Mouse (Mus musculus) MEL (cell line): Measurements from ENCODE around the gene Acin1. TPM values are rescaled to one million over a fixed set of nuclear protein-coding genes. Genes with fewer than 3 reads are reported as not detected.
A peak's percentile ranks its signal among the peaks of the same experiment; 100 is the strongest.

Experiments
- DNase-seq: peaks from one replicate; pipeline ENCODE4 v3.0.0; 2011; ENCODE audit warnings: low read depth, low spot score
- H3K27ac ChIP-seq: 2 replicates; pipeline ENCODE4 v1.5.1; 2012; ENCODE audit warnings: low read depth, mild to moderate bottlenecking, control low read depth, low read length, moderate library complexity; ENCODE audit not compliant: control insufficient read depth
- H3K27me3 ChIP-seq, 2 experiments: fragments of 150-350 bp in 1 of 2; sonication (generic) in 1 of 2; 2 replicates each; pipeline ENCODE4 v1.6.1; 2012; ENCODE audit warnings: low read length in 2 of 2, mild to moderate bottlenecking in 2 of 2, improper control_type of control experiment in 1 of 2, moderate library complexity in 1 of 2; ENCODE audit not compliant: insufficient read depth in 2 of 2, control insufficient read depth in 1 of 2
- H3K36me3 ChIP-seq, 2 experiments: 2 replicates each; pipeline ENCODE4 v1.6.1; 2012 to 2014; ENCODE audit warnings: low read length in 2 of 2, improper control_type of control experiment in 1 of 2, inconsistent platforms in 1 of 2, mild to moderate bottlenecking in 1 of 2; ENCODE audit not compliant: insufficient read depth in 2 of 2, control insufficient read depth in 1 of 2
- H3K4me1 ChIP-seq, 2 experiments: fragments of 150-350 bp in 1 of 2; sonication (generic) in 1 of 2; 2 replicates each; pipeline ENCODE4 v1.6.1; 2012; ENCODE audit warnings: low read length in 2 of 2, improper control_type of control experiment in 1 of 2, mild to moderate bottlenecking in 1 of 2; ENCODE audit not compliant: insufficient read depth in 2 of 2, control insufficient read depth in 1 of 2
- H3K4me3 ChIP-seq, 2 experiments: fragments of 150-350 bp in 1 of 2; sonication (generic) in 1 of 2; 2 replicates each; pipeline ENCODE4 v1.5.1; 2012; ENCODE audit warnings: low read depth in 2 of 2, low read length in 2 of 2, mild to moderate bottlenecking in 2 of 2, moderate library complexity in 2 of 2, control low read depth in 1 of 2, improper control_type of control experiment in 1 of 2; ENCODE audit not compliant: control insufficient read depth in 1 of 2, insufficient read depth in 1 of 2
- H3K79me2 ChIP-seq: 2 replicates; pipeline ENCODE4 v1.6.1; 2012; ENCODE audit warnings: mild to moderate bottlenecking, low read length, moderate library complexity; ENCODE audit not compliant: control insufficient read depth, poor library complexity, insufficient read depth
- H3K9ac ChIP-seq: 2 replicates; pipeline ENCODE4 v1.6.1; 2012; ENCODE audit warnings: low read depth, mild to moderate bottlenecking, control low read depth, low read length, moderate library complexity; ENCODE audit not compliant: control insufficient read depth, poor library complexity, severe bottlenecking
- H3K9me3 ChIP-seq: fragments of 150-350 bp; sonication (generic); replicated peaks from 2 replicates; pipeline ENCODE4 v1.6.1; 2012; ENCODE audit warnings: mild to moderate bottlenecking, low read length, improper control_type of control experiment, moderate library complexity; ENCODE audit not compliant: insufficient read depth
- CHD2 ChIP-seq: IDR thresholded peaks from 2 replicates; pipeline ENCODE4 v1.6.1; 2011; ENCODE audit warnings: low read length, improper control_type of control experiment
- CTCF ChIP-seq, 3 experiments: IDR thresholded peaks in 2 of 3; conservative IDR thresholded peaks in 1 of 3; 2 replicates each; pipeline ENCODE4 v1.5.1; 2011 to 2012; ENCODE audit warnings: low read length in 3 of 3, low read depth in 2 of 3, mild to moderate bottlenecking in 2 of 3, improper control_type of control experiment in 1 of 3, inconsistent platforms in 1 of 3, mixed read lengths in 1 of 3, moderate library complexity in 1 of 3; ENCODE audit not compliant: control insufficient read depth in 1 of 3, insufficient read depth in 1 of 3, poor library complexity in 1 of 3, severe bottlenecking in 1 of 3
- ELF1 ChIP-seq: IDR thresholded peaks from 2 replicates; pipeline ENCODE4 v1.6.1; 2014; ENCODE audit warnings: low read depth, mild to moderate bottlenecking, inconsistent platforms, low read length, improper control_type of control experiment, moderate library complexity
- EP300 ChIP-seq, 2 experiments: IDR thresholded peaks; 2 replicates each; pipeline ENCODE4 v1.6.1; 2011; ENCODE audit warnings: improper control_type of control experiment in 2 of 2, low read length in 2 of 2, low read depth in 1 of 2, mild to moderate bottlenecking in 1 of 2
- ETS1 ChIP-seq: IDR thresholded peaks from 2 replicates; pipeline ENCODE4 v1.6.1; 2012; ENCODE audit warnings: low read depth, mild to moderate bottlenecking, inconsistent platforms, low read length, improper control_type of control experiment, moderate library complexity
- HCFC1 ChIP-seq: IDR thresholded peaks from 2 replicates; pipeline ENCODE4 v1.6.1; 2012; ENCODE audit warnings: low read depth, mild to moderate bottlenecking, inconsistent platforms, low read length, improper control_type of control experiment, moderate library complexity
- JUND ChIP-seq: IDR thresholded peaks from 2 replicates; pipeline ENCODE4 v1.6.1; 2011; ENCODE audit warnings: low read depth, mild to moderate bottlenecking, improper control_type of control experiment, low read length
- KAT2A ChIP-seq: conservative IDR thresholded peaks from 2 replicates; pipeline ENCODE4 v1.6.1; 2012; ENCODE audit warnings: low read depth, low read length, improper control_type of control experiment, inconsistent platforms
- MAFK ChIP-seq: IDR thresholded peaks from 2 replicates; pipeline ENCODE4 v1.6.1; 2011; ENCODE audit warnings: low read depth, mild to moderate bottlenecking, low read length, improper control_type of control experiment, borderline replicate concordance
- MAX ChIP-seq: IDR thresholded peaks from 2 replicates; pipeline ENCODE4 v1.6.1; 2011; ENCODE audit warnings: low read length, improper control_type of control experiment
- MAZ ChIP-seq: IDR thresholded peaks from 2 replicates; pipeline ENCODE4 v1.6.1; 2012; ENCODE audit warnings: low read depth, mild to moderate bottlenecking, inconsistent platforms, low read length, improper control_type of control experiment
- MXI1 ChIP-seq: IDR thresholded peaks from 2 replicates; pipeline ENCODE4 v1.6.1; 2011; ENCODE audit warnings: mild to moderate bottlenecking, low read depth, low read length, improper control_type of control experiment
- MYC ChIP-seq: IDR thresholded peaks from 2 replicates; pipeline ENCODE4 v1.6.1; 2011; ENCODE audit warnings: low read depth, mild to moderate bottlenecking, low read length, improper control_type of control experiment, moderate library complexity
- POLR2A ChIP-seq, 2 experiments: IDR thresholded peaks; 2 replicates each; pipeline ENCODE4 v1.6.1; 2011 to 2012; ENCODE audit warnings: low read length in 2 of 2, mild to moderate bottlenecking in 2 of 2, control low read depth in 1 of 2, improper control_type of control experiment in 1 of 2, low read depth in 1 of 2, moderate library complexity in 1 of 2; ENCODE audit not compliant: control insufficient read depth in 1 of 2, insufficient read depth in 1 of 2, poor library complexity in 1 of 2
- POLR2AphosphoS2 ChIP-seq: IDR thresholded peaks from 2 replicates; pipeline ENCODE4 v1.6.1; 2011; ENCODE audit warnings: low read length, improper control_type of control experiment
- POLR2AphosphoS5 ChIP-seq: IDR thresholded peaks from 2 replicates; pipeline ENCODE4 v1.6.1; 2012; ENCODE audit warnings: low read depth, borderline replicate concordance, mild to moderate bottlenecking, inconsistent platforms, low read length, moderate library complexity, mixed read lengths
- RCOR1 ChIP-seq: IDR thresholded peaks from 2 replicates; pipeline ENCODE4 v1.6.1; 2012; ENCODE audit warnings: low read depth, mild to moderate bottlenecking, inconsistent platforms, low read length, improper control_type of control experiment
- SIN3A ChIP-seq: IDR thresholded peaks from 2 replicates; pipeline ENCODE4 v1.6.1; 2012; ENCODE audit warnings: low read length, improper control_type of control experiment, inconsistent platforms
- TBP ChIP-seq: IDR thresholded peaks from 2 replicates; pipeline ENCODE4 v1.8.0; 2011; ENCODE audit warnings: low read depth, low read length, improper control_type of control experiment
- TCF12 ChIP-seq: IDR thresholded peaks from 2 replicates; pipeline ENCODE4 v1.6.1; 2014; ENCODE audit warnings: low read depth, mild to moderate bottlenecking, inconsistent platforms, low read length, improper control_type of control experiment, moderate library complexity
- USF1 ChIP-seq: IDR thresholded peaks from 2 replicates; pipeline ENCODE4 v1.6.1; 2014; ENCODE audit warnings: low read depth, mild to moderate bottlenecking, inconsistent platforms, low read length, improper control_type of control experiment, moderate library complexity
- ZMIZ1 ChIP-seq: IDR thresholded peaks from 2 replicates; pipeline ENCODE4 v1.6.1; 2012; ENCODE audit warnings: low read depth, mild to moderate bottlenecking, inconsistent platforms, low read length, improper control_type of control experiment, moderate library complexity
- ZNF384 ChIP-seq: IDR thresholded peaks from 2 replicates; pipeline ENCODE4 v1.6.1; 2012; ENCODE audit warnings: low read depth, mild to moderate bottlenecking, inconsistent platforms, low read length, improper control_type of control experiment
- polyA plus RNA-seq, 2 experiments: library from polyadenylated mRNA; stranded (reverse) in 1 of 2; unstranded in 1 of 2; fragments of >175 nt in 1 of 2; fragments of >200 nt in 1 of 2; gene quantifications; 2 replicates each; pipeline versions ENCODE4 v1.2.1 to v1.2.4; 2012; ENCODE audit warnings: low replicate concordance in 2 of 2, low read depth in 1 of 2; ENCODE audit not compliant: insufficient read length in 2 of 2, insufficient read depth in 1 of 2, missing spikeins in 1 of 2
- total RNA-seq: library from RNA; depleted of rRNA; stranded (reverse); fragments of 300-350 nt; gene quantifications from 2 replicates; pipeline ENCODE4 v1.2.3, GENCODE M21; 2012; rRNA removed

Gene Acin1
- 110 and 115 TPM in 2 replicates for total RNA-seq
- polyA plus RNA-seq, result 100 to 1,000 TPM; 103 to 248 TPM

GRCm38 (mm10) chr14:54686522-54687143 is at the start of gene Acin1:
TSS of gene Acin1 (minus strand) at chr14:54686931.
- H3K79me2 ChIP-seq, result peaks cover 51% of the 10 kb centered on the region
- H3K27me3 ChIP-seq, result no peaks in the 10 kb centered on the region
- H3K9me3 ChIP-seq, result no peaks in the 10 kb centered on the region
- H3K4me1 ChIP-seq, result peaks cover 2 to 8% of the 10 kb centered on the region in 2 experiments; a peak in 3 of 4 replicates
- H3K27ac ChIP-seq, result peak within 1 kb of the TSS; percentile 97
- peak within 1 kb of the TSS; percentile 93 for H3K9ac ChIP-seq
- peak; percentile 99 for DNase-seq
- TF ChIP-seq ELF1 (peak; percentile 87), EP300 (IDR thresholded peaks at IDR 0.05; ENCODE audit: low read depth in 1 of 2, low read length in 2 of 2) (peak in 1 of 2 experiments; percentile 43; a peak in 1 of 4 replicates), USF1 (peak; percentile 31; the same call in 1 of the 2 replicates), KAT2A (peak; percentile 62), MYC (peak; percentile 41; the same call in 1 of the 2 replicates), MAZ (peak; percentile 71; the same call in 1 of the 2 replicates), JUND (no peak), RCOR1 (0 out of 2 replicates have a peak, but pooled peaks have one; percentile 9), ZMIZ1 (peak; percentile 73), POLR2A (IDR thresholded peaks at IDR 0.05; ENCODE audit: control insufficient read depth in 1 of 2, insufficient read depth in 1 of 2, low read depth in 1 of 2, low read length in 2 of 2, poor library complexity in 1 of 2) (peak in 1 of 2 experiments; percentile 91; a peak in 2 of 4 replicates), TCF12 (peak; percentile 71), HCFC1 (peak; percentile 85), SIN3A (peak; percentile 87), POLR2AphosphoS2 (peak; percentile 81), ZNF384 (no peak), CTCF (IDR thresholded peaks at IDR 0.05 in 2 of 3, conservative IDR thresholded peaks at IDR 0.05 in 1 of 3; ENCODE audit: control insufficient read depth in 1 of 3, insufficient read depth in 1 of 3, low read depth in 2 of 3, low read length in 3 of 3, poor library complexity in 1 of 3, severe bottlenecking in 1 of 3) (no peak), ETS1 (peak; percentile 68), POLR2AphosphoS5 (no peak), CHD2 (peak; percentile 19; the same call in 1 of the 2 replicates), MAX (peak; percentile 52), MAFK (no peak), MXI1 (peak; percentile 38; the same call in 1 of the 2 replicates), TBP (peak; percentile 54)
- H3K36me3 ChIP-seq, result peaks cover 1 to 27% of the 10 kb centered on the region in 2 experiments
- H3K4me3 ChIP-seq, result peak within 1 kb of the TSS; percentile 79 to 98
